8 mouse cellular contexts compared by ENCODE assay signal in genomic region chr3:133516137-133516536, GRCm38 (mm10). TPM values are rescaled to one million over a fixed set of nuclear protein-coding genes. Genes with fewer than 3 reads are reported as not detected.
DNase-seq lines count a peak whose midpoint lies in the region; ATAC-seq lines count a peak whose summit lies in the region.

No protein-coding gene starts in this region.

- H3K27me3 ChIP-seq in heart, embryonic 10.5 days (ENCODE audit: insufficient read depth, poor library complexity, severe bottlenecking) = no peaks in the 10 kb centered on the region
- H3K27me3 ChIP-seq in heart, embryonic 12.5 days (replicated peaks) = no peaks in the 10 kb centered on the region

- ATAC-seq in heart, embryonic 12.5 days (ENCODE audit: insufficient number of reproducible peaks, low FRiP score) = peak; percentile 87
- no peak for ATAC-seq in monocyte, adult 5-6 weeks (replicated peaks; ENCODE audit: insufficient number of reproducible peaks, low FRiP score, low TSS enrichment, poor library complexity, severe bottlenecking)

- no peak overlapping the region for H3K27ac ChIP-seq in heart, embryonic 10.5 days
- no peak overlapping the region for H3K27ac ChIP-seq in heart, embryonic 12.5 days (ENCODE audit: poor library complexity, severe bottlenecking)

- no peaks in the 10 kb centered on the region for H3K9me3 ChIP-seq in heart, embryonic 10.5 days
- no peaks in the 10 kb centered on the region for H3K9me3 ChIP-seq in heart, embryonic 12.5 days (replicated peaks)

- peak; percentile 97 for DNase-seq in heart, adult 11 months
- no peak for DNase-seq in heart, embryonic 10.5 days (ENCODE audit: low spot score)
- DNase-seq in 3T3-L1 (ENCODE audit: low read depth, low spot score) = peak; percentile 9
- DNase-seq in cerebellum, adult 11 months = peak; percentile 44
- DNase-seq in lung, postnatal 10 days = peak; percentile 86
- no peak for DNase-seq in thymus, postnatal 36 days

- WGBS in heart, embryonic 10.5 days = 74% methylated on average over 6 of the region's 6 CpGs
- 28% methylated on average over 6 of the region's 6 CpGs for WGBS in heart, embryonic 12.5 days

- no peaks in the 10 kb centered on the region for H3K4me1 ChIP-seq in heart, embryonic 10.5 days
- peaks cover 17% of the 10 kb centered on the region for H3K4me1 ChIP-seq in heart, embryonic 12.5 days (replicated peaks)

- H3K4me2 ChIP-seq in heart, embryonic 12.5 days = no peak overlapping the region

- H3K36me3 ChIP-seq in heart, embryonic 10.5 days = peaks cover 40% of the 10 kb centered on the region
- peaks cover 28% of the 10 kb centered on the region for H3K36me3 ChIP-seq in heart, embryonic 12.5 days

- no peak overlapping the region for H3K9ac ChIP-seq in heart, embryonic 12.5 days

- H3K4me3 ChIP-seq in heart, embryonic 10.5 days = no peak overlapping the region
- H3K4me3 ChIP-seq in heart, embryonic 12.5 days = no peak overlapping the region

RNA-seq across cellular contexts. Expression of gene Tet2, which starts 28.8 kb away (rescaled TPM):
- 11.8 and 15.5 TPM in 2 replicates for polyA plus RNA-seq in heart, embryonic 10.5 days (2016; fragmentation: Nextera tagmentation; extraction: Ambion mirVana)
- polyA plus RNA-seq in heart, embryonic 12.5 days (2016; fragmentation: Nextera tagmentation; extraction: Ambion mirVana) = 15.3 and 16.3 TPM in 2 replicates
- 123 to 203 TPM (median 135 TPM) in 3 replicates for total RNA-seq in monocyte, adult 5-6 weeks (2017)

Comparison
In these comparisons a context has a peak if more than half of its experiments do, and no peak if none do; other contexts are left out.
1. DNase-seq: peak in heart, adult 11 months (single experiment), 3T3-L1 (single experiment), cerebellum, adult 11 months (single experiment) and lung, postnatal 10 days (single experiment); none in heart, embryonic 10.5 days (single experiment) and thymus, postnatal 36 days (0 of 2).